ENCODE assay signal across 20 mouse cellular contexts in genomic region chr2:74747661-74748141, GRCm38 (mm10). TPM values are rescaled to one million over a fixed set of nuclear protein-coding genes. Genes with fewer than 3 reads are reported as not detected.
A peak's percentile ranks its signal among the peaks of the same experiment; 100 is the strongest.
DNase-seq lines count a peak whose midpoint lies in the region; ATAC-seq and TF ChIP-seq lines count a peak whose summit lies in the region.
"Had no signal": no experiment of that assay in that cellular context is flagged by ENCODE, and none has a peak within 500 bp of the region (broad histone marks: within the 10 kb centered on the region; RNA-seq: fewer than 3 reads in every experiment).

No protein-coding gene starts in this region.

- no peak for TF ChIP-seq CTCF in kidney, postnatal 0 days (IDR thresholded peaks at IDR 0.05; ENCODE audit: low read depth)

- H3K4me2 ChIP-seq in kidney, postnatal 0 days (ENCODE audit: low read length): 0 out of 2 replicates have a peak overlapping the region, but pooled peaks have one; percentile 40
- H3K4me2 ChIP-seq in hindbrain, embryonic 13.5 days: peak overlapping the region; percentile 71
- peak overlapping the region; percentile 74 for H3K4me2 ChIP-seq in neural tube, embryonic 12.5 days (replicated peaks)
- H3K4me2 ChIP-seq: liver, embryonic 13.5 days had no signal

- no peak for DNase-seq in kidney, postnatal 0 days (ENCODE audit: low spot score)
- no peak for DNase-seq in kidney, postnatal 14 days
- DNase-seq in embryo, embryonic 9.5 days (ENCODE audit: extremely low spot score): peak; percentile 59
- no peak for DNase-seq in adrenal gland, adult 18-20 months (ENCODE audit: low spot score in 2 of 2)
- no peak for DNase-seq in spleen, postnatal 36 days (ENCODE audit: low spot score in 2 of 2)
- DNase-seq: heart, adult 11 months; kidney, adult 18-20 months; liver, embryonic 13.5 days; thymus, adult 18-20 months had no signal

- no peaks in the 10 kb centered on the region for H3K36me3 ChIP-seq in kidney, postnatal 0 days (ENCODE audit: insufficient read depth, low read length)
- peaks cover 15% of the 10 kb centered on the region for H3K36me3 ChIP-seq in hindbrain, embryonic 13.5 days
- peaks cover 20% of the 10 kb centered on the region for H3K36me3 ChIP-seq in neural tube, embryonic 12.5 days
- H3K36me3 ChIP-seq: liver, embryonic 13.5 days had no signal

- peak overlapping the region; percentile 12; the same call in 1 of the 2 replicates for H3K4me3 ChIP-seq in kidney, postnatal 0 days (replicated peaks; ENCODE audit: low read depth, low read length)
- peak overlapping the region; percentile 50 for H3K4me3 ChIP-seq in hindbrain, embryonic 13.5 days
- H3K4me3 ChIP-seq in neural tube, embryonic 12.5 days: peak overlapping the region; percentile 52
- H3K4me3 ChIP-seq: erythroblast, embryonic 14.5 days; liver, embryonic 13.5 days had no signal

- H3K9ac ChIP-seq in kidney, postnatal 0 days (ENCODE audit: low read depth, low read length): 0 out of 2 replicates have a peak overlapping the region, but pooled peaks have one; percentile 24
- H3K9ac ChIP-seq in hindbrain, embryonic 13.5 days: peak overlapping the region; percentile 94
- H3K9ac ChIP-seq in neural tube, embryonic 12.5 days: peak overlapping the region; percentile 94
- H3K9ac ChIP-seq: liver, embryonic 13.5 days had no signal

- H3K4me1 ChIP-seq in kidney, postnatal 0 days (replicated peaks; ENCODE audit: insufficient read depth, low read length): peaks cover 17% of the 10 kb centered on the region; the same call in 1 of the 2 replicates
- peaks cover 71% of the 10 kb centered on the region for H3K4me1 ChIP-seq in hindbrain, embryonic 13.5 days (replicated peaks)
- peaks cover 86% of the 10 kb centered on the region for H3K4me1 ChIP-seq in neural tube, embryonic 12.5 days
- H3K4me1 ChIP-seq: liver, embryonic 13.5 days had no signal

- H3K9me3 ChIP-seq in kidney, postnatal 0 days (replicated peaks; ENCODE audit: low read length): no peaks in the 10 kb centered on the region
- no peaks in the 10 kb centered on the region for H3K9me3 ChIP-seq in hindbrain, embryonic 13.5 days
- H3K9me3 ChIP-seq in neural tube, embryonic 12.5 days: no peaks in the 10 kb centered on the region
- H3K9me3 ChIP-seq: liver, embryonic 13.5 days had no signal

- ATAC-seq in kidney, postnatal 0 days (replicated peaks; ENCODE audit: low FRiP score, low read depth): no peak
- ATAC-seq in hindbrain, embryonic 13.5 days (ENCODE audit: low FRiP score): no peak
- ATAC-seq in neural tube, embryonic 12.5 days (ENCODE audit: low FRiP score, low read depth): no peak
- ATAC-seq: CD4-positive, CD25-positive, alpha-beta regulatory T cell, adult 4 months; lung, postnatal 0 days had no signal

- H3K27me3 ChIP-seq in kidney, postnatal 0 days (ENCODE audit: insufficient read depth, low read length): no peaks in the 10 kb centered on the region; the same call in 1 of the 2 replicates
- peaks cover 73% of the 10 kb centered on the region for H3K27me3 ChIP-seq in hindbrain, embryonic 13.5 days
- H3K27me3 ChIP-seq in neural tube, embryonic 12.5 days (replicated peaks): no peaks in the 10 kb centered on the region

- 72% methylated on average over 11 of the region's 11 CpGs for WGBS in kidney, postnatal 0 days
- WGBS in hindbrain, embryonic 13.5 days: 1% methylated on average over 11 of the region's 11 CpGs
- 6% methylated on average over 11 of the region's 11 CpGs for WGBS in neural tube, embryonic 12.5 days

- no peak overlapping the region for H3K27ac ChIP-seq in kidney, postnatal 0 days
- H3K27ac ChIP-seq in hindbrain, embryonic 13.5 days: peak overlapping the region; percentile 98
- H3K27ac ChIP-seq in neural tube, embryonic 12.5 days: peak overlapping the region; percentile 96
- H3K27ac ChIP-seq: liver, embryonic 13.5 days had no signal

RNA-seq across cellular contexts. Expression of gene Hoxd1, which starts 15.1 kb away (rescaled TPM):
- polyA plus RNA-seq in kidney, postnatal 0 days (2015; fragmentation: Nextera tagmentation; extraction: Ambion mirVana): 1.2 and 1.8 TPM in 2 replicates
- polyA plus RNA-seq in hindbrain, embryonic 13.5 days (2015; fragmentation: Nextera tagmentation; extraction: Ambion mirVana): 1.6 and 2.5 TPM in 2 replicates
- 6.8 and 7.8 TPM in 2 replicates for polyA plus RNA-seq in neural tube, embryonic 12.5 days (2016; fragmentation: Nextera tagmentation; extraction: Ambion mirVana)
- total RNA-seq in adrenal gland, adult 18-20 months (2021): not detected
- total RNA-seq: common myeloid progenitor, adult 5-6 weeks; left cerebral cortex, postnatal 14 days; megakaryocyte-erythroid progenitor cell, adult 5-6 weeks; neutrophil, adult 5-6 weeks had no signal
- polyA plus RNA-seq: CD4-positive, CD25-positive, alpha-beta regulatory T cell, adult 4 months; erythroblast, embryonic 14.5 days; heart, postnatal 0 days; liver, embryonic 13.5 days; lung, postnatal 0 days had no signal

RNA-seq across cellular contexts. Expression of gene Gm28230, which starts 21.2 kb away (rescaled TPM):
- 1.1 and 1.3 TPM in 2 replicates for polyA plus RNA-seq in kidney, postnatal 0 days (2015; fragmentation: Nextera tagmentation; extraction: Ambion mirVana)
- 1.3 and 1.5 TPM in 2 replicates for polyA plus RNA-seq in hindbrain, embryonic 13.5 days (2015; fragmentation: Nextera tagmentation; extraction: Ambion mirVana)
- polyA plus RNA-seq in neural tube, embryonic 12.5 days (2016; fragmentation: Nextera tagmentation; extraction: Ambion mirVana): 6.9 and 9.1 TPM in 2 replicates
- total RNA-seq in adrenal gland, adult 18-20 months (2021): 1 to 10 TPM; 1.6 to 2.8 TPM
- total RNA-seq: common myeloid progenitor, adult 5-6 weeks; left cerebral cortex, postnatal 14 days; megakaryocyte-erythroid progenitor cell, adult 5-6 weeks; neutrophil, adult 5-6 weeks had no signal
- polyA plus RNA-seq: CD4-positive, CD25-positive, alpha-beta regulatory T cell, adult 4 months; erythroblast, embryonic 14.5 days; frontal cortex, adult 2 months; heart, postnatal 0 days; liver, embryonic 13.5 days; lung, postnatal 0 days had no signal

RNA-seq across cellular contexts. Expression of gene Hoxd4, which starts 36.0 kb away (rescaled TPM):
- 3.3 and 4.4 TPM in 2 replicates for polyA plus RNA-seq in kidney, postnatal 0 days (2015; fragmentation: Nextera tagmentation; extraction: Ambion mirVana)
- 4.1 and 4.2 TPM in 2 replicates for polyA plus RNA-seq in hindbrain, embryonic 13.5 days (2015; fragmentation: Nextera tagmentation; extraction: Ambion mirVana)
- 14.2 and 16.0 TPM in 2 replicates for polyA plus RNA-seq in neural tube, embryonic 12.5 days (2016; fragmentation: Nextera tagmentation; extraction: Ambion mirVana)
- 10 to 100 TPM; 14.9 to 19.6 TPM for total RNA-seq in adrenal gland, adult 18-20 months (2021)
- total RNA-seq: common myeloid progenitor, adult 5-6 weeks; left cerebral cortex, postnatal 14 days; megakaryocyte-erythroid progenitor cell, adult 5-6 weeks; neutrophil, adult 5-6 weeks had no signal
- polyA plus RNA-seq: CD4-positive, CD25-positive, alpha-beta regulatory T cell, adult 4 months; frontal cortex, adult 2 months; liver, embryonic 13.5 days; lung, postnatal 0 days had no signal

RNA-seq across cellular contexts. Expression of gene Hoxd3, which starts 36.0 kb away (rescaled TPM):
- polyA plus RNA-seq in kidney, postnatal 0 days (2015; fragmentation: Nextera tagmentation; extraction: Ambion mirVana): 7.9 and 8.0 TPM in 2 replicates
- 76.0 and 82.5 TPM in 2 replicates for polyA plus RNA-seq in hindbrain, embryonic 13.5 days (2015; fragmentation: Nextera tagmentation; extraction: Ambion mirVana)
- polyA plus RNA-seq in neural tube, embryonic 12.5 days (2016; fragmentation: Nextera tagmentation; extraction: Ambion mirVana): 55.9 and 68.9 TPM in 2 replicates
- under 1 TPM; 0.89 to 0.90 TPM for total RNA-seq in adrenal gland, adult 18-20 months (2021)
- total RNA-seq: common myeloid progenitor, adult 5-6 weeks; left cerebral cortex, postnatal 14 days; megakaryocyte-erythroid progenitor cell, adult 5-6 weeks; neutrophil, adult 5-6 weeks had no signal
- polyA plus RNA-seq: CD4-positive, CD25-positive, alpha-beta regulatory T cell, adult 4 months; erythroblast, embryonic 14.5 days; frontal cortex, adult 2 months; lung, postnatal 0 days had no signal

RNA-seq across cellular contexts. Expression of gene Hoxd8, which starts 43.3 kb away (rescaled TPM):
- 73.4 and 76.7 TPM in 2 replicates for polyA plus RNA-seq in kidney, postnatal 0 days (2015; fragmentation: Nextera tagmentation; extraction: Ambion mirVana)
- 0.79 and 1.5 TPM in 2 replicates for polyA plus RNA-seq in hindbrain, embryonic 13.5 days (2015; fragmentation: Nextera tagmentation; extraction: Ambion mirVana)
- polyA plus RNA-seq in neural tube, embryonic 12.5 days (2016; fragmentation: Nextera tagmentation; extraction: Ambion mirVana): 20.8 and 21.4 TPM in 2 replicates
- 10 to 100 TPM; 24.6 to 36.4 TPM for total RNA-seq in adrenal gland, adult 18-20 months (2021)
- total RNA-seq: common myeloid progenitor, adult 5-6 weeks; left cerebral cortex, postnatal 14 days; megakaryocyte-erythroid progenitor cell, adult 5-6 weeks; neutrophil, adult 5-6 weeks had no signal
- polyA plus RNA-seq: CD4-positive, CD25-positive, alpha-beta regulatory T cell, adult 4 months; erythroblast, embryonic 14.5 days had no signal

Comparison
In these comparisons a context has a peak if more than half of its experiments do, and no peak if none do; other contexts are left out.
1. H3K9ac ChIP-seq: peak in every context shown above with its lines; median percentile 94 in hindbrain, embryonic 13.5 days; 94 in neural tube, embryonic 12.5 days; 24 in kidney, postnatal 0 days.